Mouse (Mus musculus): ENCODE data around the gene Jak3. TPM values are rescaled to one million over a fixed set of nuclear protein-coding genes. Genes with fewer than 3 reads are reported as not detected.

The Jak3 gene
- polyA plus RNA-seq, 1 experiment, result 20.3 TPM

DNA sequence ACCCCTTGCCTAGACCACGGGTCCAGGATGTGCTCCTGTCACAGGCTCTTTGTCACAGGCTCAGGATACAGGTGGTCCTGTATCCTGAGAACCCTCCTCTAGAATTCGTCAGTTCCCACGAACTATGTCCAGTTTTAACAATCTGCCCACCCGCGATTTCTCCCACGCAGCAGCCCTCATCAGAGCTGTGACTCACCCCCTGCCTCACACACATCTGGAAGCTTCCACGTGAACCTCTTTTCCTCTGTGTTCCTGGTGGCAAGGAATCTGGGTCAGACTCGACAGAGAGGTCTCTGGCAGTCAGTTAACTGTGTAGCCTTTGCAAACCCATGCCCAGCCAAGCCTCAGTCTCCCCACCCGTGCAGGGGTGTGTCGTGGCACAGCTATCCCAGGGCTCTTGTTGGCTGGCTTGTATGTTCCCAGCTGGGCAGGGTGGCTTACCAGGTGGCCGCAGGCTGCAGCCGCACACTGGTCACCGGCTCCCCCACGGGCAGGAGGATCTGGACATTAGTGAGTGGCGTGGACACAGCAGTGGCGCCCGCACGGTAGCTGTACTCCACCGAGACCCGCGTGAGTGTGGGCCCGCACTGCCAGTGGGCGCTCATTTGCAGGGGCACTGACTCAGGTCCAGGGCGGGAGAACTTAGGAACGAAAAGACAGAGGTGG, 33.2 kb downstream of the Jak3 start:
- no peaks in the 10 kb centered on the region for H3K27me3 ChIP-seq (ENCODE audit: control insufficient read depth, insufficient read depth, low read length)
- H3K4me1 ChIP-seq (ENCODE audit: control insufficient read depth, insufficient read depth, insufficient read length, low read length), result peaks cover 3% of the 10 kb centered on the region; the same call in 1 of the 2 replicates
- WGBS, result 56% methylated on average over 25 of the region's 25 CpGs
- H3K4me3 ChIP-seq (ENCODE audit: low read depth, low read length), result no peak overlapping the region
- no peaks in the 10 kb centered on the region for H3K36me3 ChIP-seq (ENCODE audit: control insufficient read depth, insufficient read depth, low read length)
- H3K27ac ChIP-seq (ENCODE audit: insufficient read depth, low read depth, low read length), result no peak overlapping the region
- TF ChIP-seq CTCF (IDR thresholded peaks at IDR 0.05; ENCODE audit: extremely low read depth, insufficient read length, insufficient replicate concordance, low read depth, low read length) (no peak), POLR2A (IDR thresholded peaks at IDR 0.05; ENCODE audit: low read depth, low read length) (no peak)

DNA sequence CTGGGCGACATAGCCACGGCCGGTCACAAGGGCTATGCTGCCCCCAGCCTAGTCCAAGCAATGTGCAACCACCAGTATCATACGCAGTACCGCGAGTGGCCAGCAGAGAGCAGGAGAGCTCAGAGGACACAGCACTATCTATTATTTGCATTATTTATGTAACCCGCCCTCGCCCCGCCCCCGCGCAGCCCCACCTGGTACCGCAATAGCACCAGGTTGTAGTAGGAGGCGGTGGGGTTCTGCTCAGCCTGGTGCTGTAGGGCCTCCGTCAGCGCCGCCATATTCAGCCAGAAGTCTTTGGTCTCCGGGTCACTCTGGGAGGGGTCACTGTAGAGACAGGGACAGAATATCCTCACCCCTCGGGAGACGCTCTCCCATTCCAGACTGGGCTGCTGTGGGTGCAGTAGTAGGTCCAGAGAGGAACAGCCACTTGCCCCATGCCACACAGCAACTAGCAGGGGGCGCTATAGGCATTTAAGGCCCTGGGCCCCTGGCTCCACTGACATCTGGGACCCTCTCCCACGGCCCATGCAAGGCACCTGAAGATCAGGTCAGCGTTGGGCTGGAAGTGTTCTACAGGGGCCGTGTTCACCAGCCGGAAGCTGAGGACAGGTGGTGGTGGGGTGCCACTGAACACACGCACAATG, 33.8 kb downstream of the Jak3 start:
- TF ChIP-seq CTCF (IDR thresholded peaks at IDR 0.05; ENCODE audit: extremely low read depth, insufficient read length, insufficient replicate concordance, low read depth, low read length), result peak; percentile 75; the same call in 1 of the 2 replicates
- TF ChIP-seq POLR2A (IDR thresholded peaks at IDR 0.05; ENCODE audit: low read depth, low read length), result no peak
- Histone ChIP-seq H3K4me3 (ENCODE audit: low read depth, low read length) (peak overlapping the region; percentile 34), H3K27ac (ENCODE audit: insufficient read depth, low read depth, low read length) (no peak overlapping the region), H3K27me3 (ENCODE audit: control insufficient read depth, insufficient read depth, low read length) (no peaks in the 10 kb centered on the region), H3K4me1 (ENCODE audit: control insufficient read depth, insufficient read depth, insufficient read length, low read length) (peaks cover 3% of the 10 kb centered on the region; the same call in 1 of the 2 replicates), H3K36me3 (ENCODE audit: control insufficient read depth, insufficient read depth, low read length) (no peaks in the 10 kb centered on the region)
- WGBS, result 26% methylated on average over 25 of the region's 25 CpGs

DNA sequence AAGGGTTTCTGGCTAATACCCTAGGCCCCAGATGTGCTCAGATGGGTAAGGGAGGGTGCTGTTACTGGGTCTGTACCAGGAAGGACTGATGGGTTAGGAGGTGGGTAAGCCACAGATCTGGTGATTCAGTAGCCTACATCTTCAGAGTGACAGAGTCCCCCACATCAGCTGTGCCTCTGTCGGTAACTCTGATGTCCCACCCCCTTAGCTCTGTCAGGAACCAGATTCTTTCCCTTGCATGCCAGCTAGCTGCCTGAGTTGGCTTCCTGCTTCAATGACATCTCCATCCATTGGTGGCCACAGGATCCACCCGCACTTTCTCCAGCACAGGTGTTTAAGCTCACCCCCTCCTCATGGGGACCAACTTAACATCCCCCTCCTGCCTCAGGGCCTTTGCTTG, 35.5 kb downstream of the Jak3 start:
- Histone ChIP-seq H3K27me3 (ENCODE audit: control insufficient read depth, insufficient read depth, low read length) (no peaks in the 10 kb centered on the region), H3K27ac (ENCODE audit: insufficient read depth, low read depth, low read length) (no peak overlapping the region), H3K4me1 (ENCODE audit: control insufficient read depth, insufficient read depth, insufficient read length, low read length) (peaks cover 3% of the 10 kb centered on the region; the same call in 1 of the 2 replicates), H3K36me3 (ENCODE audit: control insufficient read depth, insufficient read depth, low read length) (no peaks in the 10 kb centered on the region), H3K4me3 (ENCODE audit: low read depth, low read length) (no peak overlapping the region)
- 84% methylated on average over 2 of the region's 2 CpGs for WGBS
- TF ChIP-seq POLR2A (IDR thresholded peaks at IDR 0.05; ENCODE audit: low read depth, low read length) (no peak), CTCF (IDR thresholded peaks at IDR 0.05; ENCODE audit: extremely low read depth, insufficient read length, insufficient replicate concordance, low read depth, low read length) (no peak)

GRCm38 (mm10) chr8:71715531-71715930, 39.4 kb downstream of the Jak3 start:
- no peak overlapping the region for H3K4me3 ChIP-seq (ENCODE audit: low read depth, low read length)
- 64% methylated on average over 8 of the region's 8 CpGs for WGBS

DNA sequence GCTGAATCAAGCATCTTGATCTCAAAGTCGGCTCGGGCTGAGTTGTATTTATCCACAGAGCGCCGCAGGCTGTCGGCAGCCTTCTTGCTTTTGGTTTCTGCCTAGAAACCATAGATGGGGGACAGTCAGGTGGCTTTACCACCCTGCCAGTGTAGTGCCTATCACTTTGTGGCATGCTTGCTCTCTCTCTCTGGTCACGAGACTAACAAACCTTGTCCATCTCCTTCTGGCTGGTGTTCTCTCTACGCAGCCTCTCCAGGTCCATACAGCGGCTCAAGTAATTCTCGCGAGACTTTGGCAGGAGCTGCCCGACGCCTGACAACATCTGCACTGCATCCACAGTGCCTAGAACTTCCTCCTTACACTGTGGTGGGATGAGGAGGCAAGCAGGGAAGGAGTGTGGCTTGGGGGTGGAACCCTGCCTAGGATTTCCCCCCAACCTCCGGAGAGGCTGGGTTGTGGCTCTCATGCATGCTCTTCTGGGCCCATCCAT, 40.5 kb downstream of the Jak3 start:
- H3K4me3 ChIP-seq (ENCODE audit: low read depth, low read length), result no peak overlapping the region
- no peaks in the 10 kb centered on the region for H3K27me3 ChIP-seq (ENCODE audit: control insufficient read depth, insufficient read depth, low read length)
- WGBS, result 81% methylated on average over 13 of the region's 13 CpGs
- H3K27ac ChIP-seq (ENCODE audit: insufficient read depth, low read depth, low read length), result no peak overlapping the region
- TF ChIP-seq POLR2A (IDR thresholded peaks at IDR 0.05; ENCODE audit: low read depth, low read length), result no peak
- no peaks in the 10 kb centered on the region for H3K36me3 ChIP-seq (ENCODE audit: control insufficient read depth, insufficient read depth, low read length)
- peaks cover 8% of the 10 kb centered on the region; the same call in 1 of the 2 replicates for H3K4me1 ChIP-seq (ENCODE audit: control insufficient read depth, insufficient read depth, insufficient read length, low read length)

More at GRCm38 (mm10) chr8:71715531-71715930, 39.4 kb downstream of the Jak3 start:
- Histone ChIP-seq H3K27ac (ENCODE audit: insufficient read depth, low read depth, low read length) (no peak overlapping the region), H3K27me3 (ENCODE audit: control insufficient read depth, insufficient read depth, low read length) (no peaks in the 10 kb centered on the region), H3K4me1 (ENCODE audit: control insufficient read depth, insufficient read depth, insufficient read length, low read length) (peaks cover 8% of the 10 kb centered on the region; the same call in 1 of the 2 replicates), H3K36me3 (ENCODE audit: control insufficient read depth, insufficient read depth, low read length) (no peaks in the 10 kb centered on the region)
- TF ChIP-seq POLR2A (IDR thresholded peaks at IDR 0.05; ENCODE audit: low read depth, low read length) (no peak), CTCF (IDR thresholded peaks at IDR 0.05; ENCODE audit: extremely low read depth, insufficient read length, insufficient replicate concordance, low read depth, low read length) (no peak)

DNA sequence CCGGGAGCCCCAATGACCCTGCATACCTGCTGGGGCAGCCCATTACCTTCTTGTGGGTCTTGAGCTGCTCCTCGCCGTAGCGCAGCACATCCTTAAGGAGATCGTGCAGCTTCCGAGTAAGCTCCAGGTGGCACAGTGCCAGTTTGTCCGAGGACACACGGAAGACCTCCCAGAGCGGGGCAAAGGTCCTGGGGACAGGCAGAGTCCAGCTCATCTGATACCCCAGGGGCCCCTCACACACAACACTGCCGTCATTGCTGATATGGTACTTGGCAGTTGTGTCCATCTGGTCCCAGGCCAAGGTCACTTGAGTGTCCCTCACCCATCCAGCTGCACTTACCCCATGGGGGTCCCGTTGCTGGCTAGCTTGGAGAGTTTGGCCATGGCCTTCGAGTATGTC, 41.0 kb downstream of the Jak3 start:
- 43% methylated on average over 12 of the region's 12 CpGs for WGBS
- TF ChIP-seq CTCF (IDR thresholded peaks at IDR 0.05; ENCODE audit: extremely low read depth, insufficient read length, insufficient replicate concordance, low read depth, low read length) (no peak), POLR2A (IDR thresholded peaks at IDR 0.05; ENCODE audit: low read depth, low read length) (no peak)
- Histone ChIP-seq H3K4me1 (ENCODE audit: control insufficient read depth, insufficient read depth, insufficient read length, low read length) (peaks cover 8% of the 10 kb centered on the region; the same call in 1 of the 2 replicates), H3K4me3 (ENCODE audit: low read depth, low read length) (no peak overlapping the region), H3K27ac (ENCODE audit: insufficient read depth, low read depth, low read length) (no peak overlapping the region), H3K27me3 (ENCODE audit: control insufficient read depth, insufficient read depth, low read length) (no peaks in the 10 kb centered on the region), H3K36me3 (ENCODE audit: control insufficient read depth, insufficient read depth, low read length) (no peaks in the 10 kb centered on the region)

- H3K4me1 ChIP-seq (ENCODE audit: control insufficient read depth, insufficient read depth, insufficient read length, low read length), result peaks cover 8% of the 10 kb centered on the region; the same call in 1 of the 2 replicates
- 61% methylated on average over 3 of the region's 3 CpGs for WGBS
- no peak overlapping the region for H3K27ac ChIP-seq (ENCODE audit: insufficient read depth, low read depth, low read length)
- no peaks in the 10 kb centered on the region for H3K36me3 ChIP-seq (ENCODE audit: control insufficient read depth, insufficient read depth, low read length)
- no peak overlapping the region for H3K4me3 ChIP-seq (ENCODE audit: low read depth, low read length)
- no peaks in the 10 kb centered on the region for H3K27me3 ChIP-seq (ENCODE audit: control insufficient read depth, insufficient read depth, low read length)
- no peak for TF ChIP-seq POLR2A (IDR thresholded peaks at IDR 0.05; ENCODE audit: low read depth, low read length)
- no peak for TF ChIP-seq CTCF (IDR thresholded peaks at IDR 0.05; ENCODE audit: extremely low read depth, insufficient read length, insufficient replicate concordance, low read depth, low read length)
Observed at GRCm38 (mm10) chr8:71718252-71718651, 42.2 kb downstream of the Jak3 start.

Data from small intestine, adult 2 months (tissue).